Mouse (Mus musculus) forebrain, embryonic 11.5 days (tissue): ENCODE measurements around the gene Il17ra. TPM values are rescaled to one million over a fixed set of nuclear protein-coding genes. Genes with fewer than 3 reads are reported as not detected.

ENCODE experiments used
- ATAC-seq: fragments of 200-750 bp; cut with Nextera tagmentation; replicated peaks from 2 replicates; pipeline ENCODE4 v1.8.0; 2017; ENCODE audit warnings: moderate TSS enrichment; ENCODE audit not compliant: low FRiP score
- DNase-seq: peaks from one replicate; pipeline ENCODE4 v3.0.0-alpha.2; 2017; ENCODE audit warnings: low spot score
- H3K27ac ChIP-seq: fragments of 300-500 bp; sonication (generic); 2 replicates; pipeline ENCODE4 v1.5.1; 2014; ENCODE audit warnings: low read depth, low read length
- H3K27me3 ChIP-seq: fragments of 300-500 bp; sonication (generic); 2 replicates; pipeline ENCODE4 v1.6.1; 2014; ENCODE audit warnings: mild to moderate bottlenecking, low read length, mixed read lengths; ENCODE audit not compliant: control insufficient read depth, insufficient read depth
- H3K36me3 ChIP-seq: fragments of 300-500 bp; sonication (generic); 2 replicates; pipeline ENCODE4 v1.6.1; 2014; ENCODE audit warnings: mild to moderate bottlenecking, low read length, moderate library complexity, mixed read lengths; ENCODE audit not compliant: control insufficient read depth, insufficient read depth
- H3K4me1 ChIP-seq: fragments of 300-500 bp; sonication (generic); replicated peaks from 2 replicates; pipeline ENCODE4 v1.6.1; 2014; ENCODE audit warnings: low read length, mixed read lengths; ENCODE audit not compliant: control insufficient read depth, insufficient read depth
- H3K4me2 ChIP-seq: fragments of 300-500 bp; sonication (generic); 2 replicates; pipeline ENCODE4 v1.6.1; 2014; ENCODE audit warnings: low read depth, mild to moderate bottlenecking, low read length, moderate library complexity, mixed read lengths; ENCODE audit not compliant: severe bottlenecking
- H3K4me3 ChIP-seq: fragments of 300-500 bp; sonication (generic); 2 replicates; pipeline ENCODE4 v1.5.1; 2014; ENCODE audit warnings: low read depth, low read length
- H3K9ac ChIP-seq: fragments of 300-500 bp; sonication (generic); 2 replicates; pipeline ENCODE4 v1.6.1; 2014; ENCODE audit warnings: low read length
- H3K9me3 ChIP-seq: fragments of 300-500 bp; sonication (generic); 2 replicates; pipeline ENCODE4 v1.6.1; 2016; ENCODE audit warnings: low read length, mixed read lengths; ENCODE audit not compliant: control insufficient read depth
- WGBS: fragments of 180-500 bp; shearing (Covaris S2); extraction: QIAGEN DNeasy Blood & Tissue Kit; methylation state at CpG from one replicate; pipeline ENCODE4 v1.1.7; 2014; 5-methylcytosine and 5-hydroxymethylcytosine counted together
- polyA plus RNA-seq: library from polyadenylated mRNA; unstranded; fragments of >200 nt; fragmentation: Nextera tagmentation; extraction: Ambion mirVana; gene quantifications from 2 replicates; pipeline ENCODE4 v1.2.1, GENCODE M21; 2014

The Il17ra gene
- polyA plus RNA-seq, 1 experiment from 2014 or later = 3.6 TPM

DNA sequence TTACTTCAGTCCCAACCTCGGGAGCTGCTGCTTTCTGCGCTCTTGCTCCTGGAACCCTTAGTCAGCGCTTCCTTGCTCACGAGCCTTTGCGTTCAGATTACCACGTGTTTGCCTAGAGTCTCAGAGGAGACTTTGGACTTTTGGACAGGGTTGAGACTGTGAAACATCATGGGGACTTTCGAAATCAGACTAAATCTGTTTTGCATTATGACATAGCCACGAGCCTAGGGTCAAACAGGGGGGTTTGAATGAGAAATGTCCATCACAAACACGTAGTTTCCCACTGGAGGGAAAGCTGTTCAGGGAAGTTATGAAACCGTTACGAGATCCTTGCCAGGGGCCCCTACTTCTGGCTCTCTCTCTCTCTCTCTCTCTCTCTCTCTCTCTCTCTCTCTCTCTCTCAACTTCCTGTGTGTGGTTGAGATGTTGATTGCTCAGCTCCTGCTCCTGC, 8.4 kb upstream of the Il17ra start:
- no peak overlapping the region for H3K4me3 ChIP-seq
- ATAC-seq = no peak
- H3K36me3 ChIP-seq = no peaks in the 10 kb centered on the region
- H3K27ac ChIP-seq = no peak overlapping the region
- no peak for DNase-seq
- H3K4me1 ChIP-seq = no peaks in the 10 kb centered on the region
- 70% methylated on average over 11 of the region's 11 CpGs for WGBS
- H3K9me3 ChIP-seq = no peaks in the 10 kb centered on the region
- H3K4me2 ChIP-seq = no peak overlapping the region
- no peaks in the 10 kb centered on the region for H3K27me3 ChIP-seq
- H3K9ac ChIP-seq = no peak overlapping the region

DNA sequence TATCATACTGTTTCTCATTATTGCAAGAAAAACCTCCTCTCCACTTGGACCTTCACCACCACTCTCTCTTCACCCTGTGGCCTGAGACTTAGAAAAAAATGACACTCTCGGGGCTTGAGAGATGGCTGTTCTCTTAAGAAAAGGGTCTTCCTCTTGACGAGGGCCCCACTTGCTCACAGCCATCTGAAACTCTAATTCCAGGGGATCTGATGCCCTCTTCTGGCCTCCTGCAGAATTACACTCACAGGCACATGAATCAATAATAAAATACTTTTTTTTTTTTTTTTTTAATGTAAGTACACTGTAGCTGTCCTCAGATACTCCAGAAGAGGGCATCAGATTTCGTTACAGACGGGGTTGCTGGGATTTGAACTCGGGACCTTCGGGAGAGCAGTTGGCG, 6.0 kb upstream of the Il17ra start:
- WGBS = 72% methylated on average over 7 of the region's 7 CpGs
- H3K27me3 ChIP-seq = no peaks in the 10 kb centered on the region; the same call in 1 of the 2 replicates
- DNase-seq = no peak

DNA sequence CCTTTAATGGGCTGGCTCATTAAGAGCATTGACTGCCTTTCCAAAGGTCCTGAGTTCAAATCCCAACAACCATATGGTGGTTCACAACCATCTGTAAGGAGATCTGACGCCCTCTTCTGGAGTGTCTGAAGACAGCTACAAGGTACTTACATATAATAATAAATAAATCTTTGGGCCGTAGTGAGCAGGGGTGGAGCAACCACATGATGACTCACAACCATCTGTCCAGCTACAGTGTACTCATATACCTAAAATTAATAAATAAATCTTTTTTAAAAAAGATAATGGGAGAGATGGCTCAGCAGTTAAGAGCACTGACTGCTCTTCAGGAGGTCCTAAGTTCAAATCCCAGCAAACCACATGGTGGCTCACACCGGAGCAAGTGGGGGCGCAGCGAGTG, 5.3 kb upstream of the Il17ra start:
- DNase-seq = no peak
- Histone ChIP-seq H3K9me3 (no peaks in the 10 kb centered on the region), H3K9ac (no peak overlapping the region), H3K4me3 (no peak overlapping the region), H3K4me1 (no peaks in the 10 kb centered on the region), H3K36me3 (no peaks in the 10 kb centered on the region), H3K4me2 (no peak overlapping the region), H3K27me3 (peaks cover under 1% of the 10 kb centered on the region; the same call in 1 of the 2 replicates), H3K27ac (no peak overlapping the region)
- ATAC-seq = no peak
- WGBS = 90% methylated on average over 5 of the region's 5 CpGs

More for the DNA sequence above, 6.0 kb upstream of the Il17ra start:
- no peak overlapping the region for H3K4me2 ChIP-seq
- H3K36me3 ChIP-seq = no peaks in the 10 kb centered on the region
- no peak overlapping the region for H3K9ac ChIP-seq
- H3K4me1 ChIP-seq = no peaks in the 10 kb centered on the region
- no peak overlapping the region for H3K27ac ChIP-seq
- no peak overlapping the region for H3K4me3 ChIP-seq
- no peaks in the 10 kb centered on the region for H3K9me3 ChIP-seq
- ATAC-seq = no peak

DNA sequence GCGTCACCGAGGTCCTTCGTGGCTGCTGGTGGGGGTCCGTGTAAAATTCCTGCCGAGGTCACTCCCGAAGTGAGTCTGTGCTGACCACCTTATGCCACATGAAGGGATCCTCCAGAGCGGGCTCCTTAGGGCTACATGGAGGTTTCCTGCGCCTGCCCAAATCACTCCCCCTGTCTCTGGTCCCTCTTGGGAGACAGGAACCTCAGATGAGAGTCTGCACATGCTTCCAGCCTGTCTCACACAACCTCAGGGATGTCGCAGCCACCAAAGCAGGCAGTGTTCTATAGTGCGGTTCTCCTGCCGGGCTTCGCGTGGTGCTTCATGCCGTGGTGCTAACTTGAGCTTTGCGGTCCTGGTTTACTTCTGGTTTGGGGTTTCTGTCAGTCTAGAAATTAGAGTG, 1.8 kb upstream of the Il17ra start:
- H3K4me1 ChIP-seq = peaks cover 8% of the 10 kb centered on the region; the same call in 1 of the 2 replicates
- DNase-seq (peak; percentile 35), ATAC-seq (no peak)
- no peak overlapping the region for H3K27ac ChIP-seq
- no peak overlapping the region for H3K4me3 ChIP-seq
- H3K36me3 ChIP-seq = no peaks in the 10 kb centered on the region
- no peak overlapping the region for H3K9ac ChIP-seq
- no peaks in the 10 kb centered on the region for H3K9me3 ChIP-seq
- 69% methylated on average over 15 of the region's 15 CpGs for WGBS
- H3K4me2 ChIP-seq = no peak overlapping the region
- peaks cover 21% of the 10 kb centered on the region for H3K27me3 ChIP-seq

DNA sequence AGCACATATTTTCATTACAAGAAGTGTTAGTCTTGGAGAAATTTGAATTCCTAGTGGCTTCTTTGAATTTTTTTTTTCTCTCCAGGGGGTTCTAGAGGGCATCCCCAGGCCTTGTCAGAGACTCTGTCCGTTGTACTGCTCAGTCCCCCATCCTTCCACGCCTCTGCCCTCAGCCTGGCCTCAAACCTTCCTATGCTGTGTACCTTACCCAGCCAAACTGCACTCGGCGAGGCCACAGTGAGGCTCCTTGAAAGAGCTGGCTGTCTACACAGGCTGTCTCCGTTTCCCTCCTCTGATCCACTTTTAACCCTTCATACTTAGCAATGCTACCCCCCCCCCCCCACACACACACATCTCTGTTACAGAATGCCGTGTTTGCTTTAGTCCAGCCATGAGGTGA, 796 bp upstream of the Il17ra start:
- WGBS = 61% methylated on average over 6 of the region's 6 CpGs
- H3K27me3 ChIP-seq = peaks cover 21% of the 10 kb centered on the region

DNA sequence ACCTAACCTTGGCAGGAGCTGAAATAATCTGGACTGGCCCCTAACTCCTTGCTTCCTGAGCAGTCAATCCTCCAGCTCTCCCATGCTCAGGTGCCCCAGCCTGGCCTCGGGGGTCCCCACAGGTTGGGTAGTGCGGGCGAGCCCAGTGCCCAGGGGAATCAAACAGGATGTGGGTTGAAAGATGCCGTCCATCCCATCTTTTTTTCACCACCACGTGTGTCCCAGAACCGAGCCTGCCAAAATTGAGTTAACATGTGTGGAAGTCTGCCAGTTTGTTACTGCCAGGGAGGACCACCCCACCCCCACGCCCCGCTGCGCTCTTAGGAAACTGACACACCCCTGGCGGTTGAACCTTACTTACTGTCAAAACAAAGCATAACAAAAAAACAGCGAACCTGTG, 837 bp downstream of the Il17ra start:
- Histone ChIP-seq H3K27ac (no peak overlapping the region), H3K4me3 (peak overlapping the region; percentile 57), H3K9me3 (no peaks in the 10 kb centered on the region), H3K9ac (no peak overlapping the region), H3K27me3 (peaks cover 21% of the 10 kb centered on the region), H3K4me1 (peaks cover 8% of the 10 kb centered on the region; the same call in 1 of the 2 replicates), H3K4me2 (peak overlapping the region; percentile 66), H3K36me3 (no peaks in the 10 kb centered on the region)
- ATAC-seq (peak; percentile 32; the same call in 1 of the 2 replicates), DNase-seq (no peak)
- WGBS = 8% methylated on average over 11 of the region's 11 CpGs

More for the DNA sequence above, 796 bp upstream of the Il17ra start:
- no peak overlapping the region for H3K27ac ChIP-seq
- H3K4me2 ChIP-seq = no peak overlapping the region
- no peak overlapping the region for H3K9ac ChIP-seq
- no peak overlapping the region for H3K4me3 ChIP-seq
- DNase-seq (peak; percentile 46), ATAC-seq (no peak)
- no peaks in the 10 kb centered on the region for H3K9me3 ChIP-seq
- H3K4me1 ChIP-seq = peaks cover 8% of the 10 kb centered on the region; the same call in 1 of the 2 replicates
- no peaks in the 10 kb centered on the region for H3K36me3 ChIP-seq

DNA sequence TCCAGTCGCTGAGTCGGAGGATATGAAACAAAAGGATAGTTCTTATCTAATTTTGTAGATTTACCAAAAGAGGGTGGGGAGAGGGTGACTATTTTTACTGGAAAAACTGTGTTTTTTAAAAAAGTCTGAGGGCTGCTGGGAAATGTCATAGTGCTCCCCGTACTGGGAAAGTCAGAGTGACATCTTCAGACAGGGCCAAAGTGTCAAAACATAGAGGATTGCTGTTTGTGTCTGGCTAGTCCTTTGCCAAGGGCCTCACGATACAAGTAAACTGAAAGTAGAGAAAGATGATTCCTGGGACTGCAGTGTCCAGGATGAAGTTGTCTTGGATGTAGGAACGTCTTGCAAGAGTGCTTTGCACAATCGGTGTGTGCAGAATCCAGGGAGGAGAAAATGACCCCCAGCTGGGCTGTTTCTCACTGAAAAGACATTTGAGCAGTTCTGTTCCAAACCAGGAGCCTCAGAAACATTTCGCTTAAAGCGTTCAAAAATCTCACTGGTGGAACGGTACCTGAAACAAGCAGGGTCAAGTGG, 1.4 kb downstream of the Il17ra start:
- Histone ChIP-seq H3K4me2 (no peak overlapping the region), H3K4me3 (no peak overlapping the region), H3K9ac (no peak overlapping the region), H3K9me3 (no peaks in the 10 kb centered on the region), H3K4me1 (peaks cover 8% of the 10 kb centered on the region; the same call in 1 of the 2 replicates), H3K36me3 (no peaks in the 10 kb centered on the region), H3K27me3 (peaks cover 21% of the 10 kb centered on the region), H3K27ac (no peak overlapping the region)
- ATAC-seq (no peak), DNase-seq (peak; percentile 43)
- WGBS = 56% methylated on average over 9 of the region's 9 CpGs

DNA sequence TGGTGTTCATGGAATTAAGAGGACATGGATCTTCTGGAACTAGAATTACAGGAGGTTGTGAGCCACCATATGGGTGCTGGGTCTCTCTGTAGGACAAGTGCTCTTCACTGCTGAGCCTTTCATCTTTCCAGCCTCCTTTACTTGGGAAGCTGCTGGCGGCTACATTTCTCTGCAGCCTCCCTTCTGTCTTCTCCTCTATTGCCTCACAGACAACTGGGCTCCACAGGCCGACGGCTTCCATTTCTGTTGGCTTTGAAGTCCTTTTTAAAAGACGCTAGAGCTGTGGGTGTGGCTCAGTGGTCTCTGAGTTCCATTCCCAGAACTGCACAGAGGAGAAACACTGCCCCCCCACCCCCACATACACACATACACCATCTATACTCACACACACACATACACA, 2.3 kb downstream of the Il17ra start:
- Histone ChIP-seq H3K9ac (no peak overlapping the region), H3K36me3 (no peaks in the 10 kb centered on the region), H3K4me2 (no peak overlapping the region), H3K27ac (no peak overlapping the region), H3K9me3 (no peaks in the 10 kb centered on the region), H3K27me3 (peaks cover 21% of the 10 kb centered on the region), H3K4me3 (no peak overlapping the region), H3K4me1 (peaks cover 8% of the 10 kb centered on the region; the same call in 1 of the 2 replicates)
- ATAC-seq (no peak), DNase-seq (no peak)
- WGBS = 55% methylated on average over 4 of the region's 4 CpGs
